Mouse (Mus musculus) liver, adult 2 months (tissue): ENCODE data around the gene Atf6b. TPM values are rescaled to one million over a fixed set of nuclear protein-coding genes. Genes with fewer than 3 reads are reported as not detected.
A peak's percentile ranks its signal among the peaks of the same experiment; 100 is the strongest.

Experiments used
- DNase-seq: peaks from one replicate; pipeline ENCODE4 v3.0.0-alpha.2; 2011; ENCODE audit warnings: low read depth, low spot score; ENCODE audit errors: extremely low read depth
- H3K27ac ChIP-seq: fragments of 200-500 bp; replicated peaks from 2 replicates; pipeline ENCODE4 v1.5.1; 2012; ENCODE audit warnings: low read depth, mild to moderate bottlenecking, control low read depth, inconsistent platforms, low read length; ENCODE audit not compliant: insufficient read depth
- H3K27me3 ChIP-seq: fragments of 200-500 bp; 2 replicates; pipeline ENCODE4 v1.6.1; 2012; ENCODE audit warnings: mild to moderate bottlenecking, moderate library complexity, low read length, inconsistent platforms; ENCODE audit not compliant: control insufficient read depth, insufficient read depth
- H3K36me3 ChIP-seq: fragments of 200-500 bp; 2 replicates; pipeline ENCODE4 v1.6.1; 2012; ENCODE audit warnings: low read length, inconsistent platforms; ENCODE audit not compliant: control insufficient read depth, insufficient read depth
- H3K4me1 ChIP-seq: fragments of 200-500 bp; 2 replicates; pipeline ENCODE4 v1.6.1; 2011; ENCODE audit warnings: low read length; ENCODE audit not compliant: control insufficient read depth, insufficient read depth
- H3K4me3 ChIP-seq: fragments of 200-500 bp; 2 replicates; pipeline ENCODE4 v1.5.1; 2011; ENCODE audit warnings: low read depth, mild to moderate bottlenecking, control low read depth, low read length, moderate library complexity; ENCODE audit not compliant: insufficient read depth
- H3K79me2 ChIP-seq: fragments of 200-500 bp; 2 replicates; pipeline ENCODE4 v1.6.1; 2012; ENCODE audit warnings: inconsistent platforms, mild to moderate bottlenecking, low read length, moderate library complexity; ENCODE audit not compliant: control insufficient read depth, insufficient read depth
- H3K9ac ChIP-seq: fragments of 200-500 bp; 2 replicates; pipeline ENCODE4 v1.6.1; 2012; ENCODE audit warnings: low read depth, mild to moderate bottlenecking, control low read depth, inconsistent platforms, low read length
- CTCF ChIP-seq: fragments of 200-500 bp; IDR thresholded peaks from 2 replicates; pipeline ENCODE4 v1.5.1; 2011; ENCODE audit warnings: low read depth, low read length, control low read depth
- POLR2A ChIP-seq: fragments of 200-500 bp; IDR thresholded peaks from 2 replicates; pipeline ENCODE4 v1.6.1; 2011; ENCODE audit warnings: low read length, control low read depth; ENCODE audit not compliant: insufficient read depth; ENCODE audit errors: extremely low read depth
- WGBS: fragments of 180-500 bp; shearing (Covaris S2); methylation state at CpG from one replicate; pipeline ENCODE4 v1.1.7; 2018; 5-methylcytosine and 5-hydroxymethylcytosine counted together
- polyA plus RNA-seq: library from polyadenylated mRNA; depleted of rRNA; stranded (reverse); fragments of >200 nt; gene quantifications from 2 replicates; pipeline ENCODE4 v1.2.3, GENCODE M21; 2012; rRNA removed
- total RNA-seq: library from RNA; depleted of rRNA; stranded (reverse); fragments of >200 nt; gene quantifications from 2 replicates; pipeline ENCODE4 v1.2.3, GENCODE M21; 2014; rRNA removed

Atf6b gene
- total RNA-seq: 4.4 and 6.6 TPM in 2 replicates
- polyA plus RNA-seq: 29.8 and 34.6 TPM in 2 replicates

- DNase-seq: peak; percentile 97
- Histone ChIP-seq H3K27ac (peak within 1 kb of the TSS; percentile 61), H3K9ac (peak within 1 kb of the TSS; percentile 72), H3K36me3 (no peaks in the 10 kb centered on the region), H3K27me3 (no peaks in the 10 kb centered on the region), H3K4me1 (peaks cover 12% of the 10 kb centered on the region), H3K4me3 (peak within 1 kb of the TSS; percentile 79), H3K79me2 (no peaks in the 10 kb centered on the region; the same call in 1 of the 2 replicates)
- under 1% methylated on average over 65 of the region's 66 CpGs for WGBS
- TF ChIP-seq CTCF (no peak), POLR2A (0 out of 2 replicates have a peak, but pooled peaks have one; percentile 46)
These were observed at the start of gene Atf6b for GRCm38 (mm10) chr17:34646906-34647787. Gene Atf6b (plus strand): TSS chr17:34647146.

GRCm38 (mm10) chr17:34597566-34598095, 49.3 kb upstream of the Atf6b start, which contains the start of gene Ager:
Gene Ager (plus strand): TSS chr17:34597862.
- H3K27me3 ChIP-seq: no peaks in the 10 kb centered on the region
- no peaks in the 10 kb centered on the region for H3K79me2 ChIP-seq
- peaks cover 2% of the 10 kb centered on the region; the same call in 1 of the 2 replicates for H3K36me3 ChIP-seq
- H3K9ac ChIP-seq: no peak within 1 kb of the TSS
- peaks cover 5% of the 10 kb centered on the region for H3K4me1 ChIP-seq
- no peak for TF ChIP-seq POLR2A
- TF ChIP-seq CTCF: no peak
- DNase-seq: no peak
- H3K4me3 ChIP-seq: no peak within 1 kb of the TSS
- WGBS: 30% methylated on average over 6 of the region's 6 CpGs
- no peak within 1 kb of the TSS for H3K27ac ChIP-seq

GRCm38 (mm10) chr17:34599891-34600290, 47.1 kb upstream of the Atf6b start:
- Histone ChIP-seq H3K36me3 (peaks cover 2% of the 10 kb centered on the region; the same call in 1 of the 2 replicates), H3K27me3 (no peaks in the 10 kb centered on the region), H3K4me1 (peaks cover 5% of the 10 kb centered on the region), H3K4me3 (no peak overlapping the region), H3K9ac (no peak overlapping the region), H3K27ac (no peak overlapping the region), H3K79me2 (peaks cover 4% of the 10 kb centered on the region; the same call in 1 of the 2 replicates)
- DNase-seq: no peak
- TF ChIP-seq CTCF: no peak
- TF ChIP-seq POLR2A: no peak
- 82% methylated on average over 9 of the region's 9 CpGs for WGBS

GRCm38 (mm10) chr17:34601796-34602195, 45.1 kb upstream of the Atf6b start:
- Histone ChIP-seq H3K79me2 (peaks cover 8% of the 10 kb centered on the region; the same call in 1 of the 2 replicates), H3K9ac (no peak overlapping the region), H3K27me3 (no peaks in the 10 kb centered on the region), H3K27ac (no peak overlapping the region), H3K4me1 (peaks cover 6% of the 10 kb centered on the region), H3K4me3 (no peak overlapping the region), H3K36me3 (no peaks in the 10 kb centered on the region)
- no peak for TF ChIP-seq POLR2A
- no peak for TF ChIP-seq CTCF
- WGBS: 87% methylated on average over 12 of the region's 12 CpGs
- DNase-seq: no peak

- Histone ChIP-seq H3K27ac (peak within 1 kb of the TSS; percentile 98), H3K36me3 (no peaks in the 10 kb centered on the region), H3K9ac (peak within 1 kb of the TSS; percentile 82), H3K4me1 (peaks cover 7% of the 10 kb centered on the region; the same call in 1 of the 2 replicates), H3K27me3 (no peaks in the 10 kb centered on the region), H3K4me3 (peak within 1 kb of the TSS; percentile 71), H3K79me2 (peaks cover 8% of the 10 kb centered on the region; the same call in 1 of the 2 replicates)
- WGBS: under 1% methylated on average over 30 of the region's 30 CpGs
- no peak for TF ChIP-seq CTCF
- peak; percentile 23; the same call in 1 of the 2 replicates for TF ChIP-seq POLR2A
- peak; percentile 100 for DNase-seq
These were observed 43.4 kb upstream of the Atf6b start, which contains the start of gene Rnf5 for GRCm38 (mm10) chr17:34603375-34604060. Gene Rnf5 (minus strand): TSS chr17:34603690.
